Mouse (Mus musculus): ENCODE data around the gene C330007P06Rik. TPM values are rescaled to one million over a fixed set of nuclear protein-coding genes. Genes with fewer than 3 reads are reported as not detected.

The C330007P06Rik gene
- polyA plus RNA-seq, 1 experiment from 2014 or later: 23.0 TPM

Other genes starting within 250 kb of the C330007P06Rik start
- gene Akap17b, start 228.7 kb downstream of the C330007P06Rik start, polyA plus RNA-seq (2014; fragmentation: Nextera tagmentation; extraction: Ambion mirVana): 6.2 and 7.2 TPM in 2 replicates
- 0.65 and 0.71 TPM in 2 replicates for gene Slc25a43, start 130.5 kb downstream of the C330007P06Rik start, polyA plus RNA-seq (2014; fragmentation: Nextera tagmentation; extraction: Ambion mirVana)
- 552 and 571 TPM in 2 replicates for gene Slc25a5, start 78.5 kb downstream of the C330007P06Rik start, polyA plus RNA-seq (2014; fragmentation: Nextera tagmentation; extraction: Ambion mirVana)
- 130 and 132 TPM in 2 replicates for gene Ube2a, start 211 bp downstream of the C330007P06Rik start, polyA plus RNA-seq (2014; fragmentation: Nextera tagmentation; extraction: Ambion mirVana)
- gene Nkrf, start 28.8 kb upstream of the C330007P06Rik start, polyA plus RNA-seq (2014; fragmentation: Nextera tagmentation; extraction: Ambion mirVana): 17.5 and 20.0 TPM in 2 replicates
- gene Sept6, start 117.7 kb upstream of the C330007P06Rik start, polyA plus RNA-seq (2014; fragmentation: Nextera tagmentation; extraction: Ambion mirVana): 62.2 and 76.7 TPM in 2 replicates
- not detected in 2 replicates for gene Sowahd, start 174.7 kb upstream of the C330007P06Rik start, polyA plus RNA-seq (2014; fragmentation: Nextera tagmentation; extraction: Ambion mirVana)
- gene Rpl39, start 211.3 kb upstream of the C330007P06Rik start, polyA plus RNA-seq (2014; fragmentation: Nextera tagmentation; extraction: Ambion mirVana): 348 and 369 TPM in 2 replicates
- 26.6 and 28.8 TPM in 2 replicates for gene Upf3b, start 236.2 kb upstream of the C330007P06Rik start, polyA plus RNA-seq (2014; fragmentation: Nextera tagmentation; extraction: Ambion mirVana)

Measured in midbrain, embryonic 14.5 days (tissue).